Mouse (Mus musculus): ENCODE measurements at regions not wholly inside any gene's neighbourhood (a gene's known extent, or its start where the extent isn't known, plus 50 kb on each side); places are given as distances from the start of the nearest gene placed in this dataset.

- DNase-seq (ENCODE audit: low spot score in 2 of 2) = no peak
These were observed 483.6 kb downstream of the Bckdhb start for GRCm38 (mm10) chr9:84408260-84409203.
